Mouse (Mus musculus) liver, embryonic 12.5 days (tissue): Measurements from ENCODE around the gene Tmem132a. TPM values are rescaled to one million over a fixed set of nuclear protein-coding genes. Genes with fewer than 3 reads are reported as not detected.

Source experiments
- polyA plus RNA-seq: library from polyadenylated mRNA; unstranded; fragments of >200 nt; fragmentation: Nextera tagmentation; extraction: Ambion mirVana; gene quantifications from 2 replicates; pipeline ENCODE4 v1.2.1, GENCODE M21; 2016

The Tmem132a gene
- polyA plus RNA-seq, 1 experiment from 2014 or later, result 10.6 TPM

Other genes with a start within 250 kb of the Tmem132a start
- 6.2 and 7.6 TPM in 2 replicates for gene Vwce, start 235.7 kb downstream of the Tmem132a start, polyA plus RNA-seq
- 0.08 TPM in 1 of 2 replicates, not detected in the other for gene Pga5, start 191.9 kb downstream of the Tmem132a start, polyA plus RNA-seq
- 14.5 and 14.8 TPM in 2 replicates for gene Vps37c, start 181.2 kb downstream of the Tmem132a start, polyA plus RNA-seq
- gene Cd5, start 130.9 kb downstream of the Tmem132a start, polyA plus RNA-seq, result 0.24 TPM in 1 of 2 replicates, not detected in the other
- not detected in 2 replicates for gene Cd6, start 39.9 kb downstream of the Tmem132a start, polyA plus RNA-seq
- 1.0 and 1.2 TPM in 2 replicates for gene Slc15a3, start 30.2 kb downstream of the Tmem132a start, polyA plus RNA-seq
- 28.2 and 28.5 TPM in 2 replicates for gene Tmem109, start 12.1 kb upstream of the Tmem132a start, polyA plus RNA-seq
- gene Prpf19, start 25.3 kb upstream of the Tmem132a start, polyA plus RNA-seq, result 24.1 and 25.6 TPM in 2 replicates
- gene Zp1, start 50.7 kb upstream of the Tmem132a start, polyA plus RNA-seq, result not detected in 2 replicates
- gene Ptgdr2, start 67.2 kb upstream of the Tmem132a start, polyA plus RNA-seq, result 0.05 and 0.06 TPM in 2 replicates
- 31.9 and 32.9 TPM in 2 replicates for gene Ccdc86, start 79.3 kb upstream of the Tmem132a start, polyA plus RNA-seq
- gene Ms4a10, start 104.7 kb upstream of the Tmem132a start, polyA plus RNA-seq, result not detected in 2 replicates
- gene Ms4a15, start 123.3 kb upstream of the Tmem132a start, polyA plus RNA-seq, result not detected in 2 replicates
- gene Ms4a18, start 148.1 kb upstream of the Tmem132a start, polyA plus RNA-seq, result not detected in 2 replicates
- not detected in 2 replicates for gene Ms4a8a, start 211.2 kb upstream of the Tmem132a start, polyA plus RNA-seq